Mouse (Mus musculus): Measurements from ENCODE around the gene Zfand2a.

DNA sequence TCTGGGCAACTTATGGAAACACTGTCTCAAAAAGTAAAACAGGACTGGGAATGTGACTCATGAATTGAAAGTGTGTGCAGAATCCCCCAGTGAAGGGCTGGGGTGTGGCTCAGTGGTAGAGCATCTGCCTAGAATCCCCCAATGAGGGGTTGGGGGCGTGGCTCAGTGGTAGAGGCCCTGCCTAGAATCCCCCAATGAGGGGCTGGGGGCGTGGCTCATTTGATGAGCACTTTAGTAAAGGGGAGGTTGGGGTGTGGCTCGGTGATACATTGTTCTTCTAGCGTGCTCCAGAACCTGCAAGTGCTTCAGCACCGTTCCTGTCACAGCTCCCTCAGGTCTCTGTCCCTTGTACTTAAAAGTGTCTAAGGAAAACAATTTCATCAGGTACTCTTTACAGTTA lies 21.9 kb upstream of the Zfand2a start:
- no peak for TF ChIP-seq E2F4 (IDR thresholded peaks at IDR 0.05; ENCODE audit: insufficient read depth)
- TF ChIP-seq POLR2A (IDR thresholded peaks at IDR 0.05; ENCODE audit: insufficient read length, low read depth): no peak
- TF ChIP-seq MAX (IDR thresholded peaks at IDR 0.05; ENCODE audit: low read depth): no peak
- no peak for TF ChIP-seq USF1 (IDR thresholded peaks at IDR 0.05; ENCODE audit: low read depth)
- TF ChIP-seq MYOG (IDR thresholded peaks at IDR 0.05; ENCODE audit: control insufficient read depth in 1 of 3, insufficient read depth in 1 of 3, insufficient read length in 2 of 3, low read depth in 2 of 3): no peak
- no peak for TF ChIP-seq POLR2AphosphoS2 (IDR thresholded peaks at IDR 0.05; ENCODE audit: insufficient read length, low read depth)
- TF ChIP-seq TCF12 (IDR thresholded peaks at IDR 0.05; ENCODE audit: insufficient read depth, poor library complexity, severe bottlenecking): no peak
- TF ChIP-seq MYOD1 (IDR thresholded peaks at IDR 0.05; ENCODE audit: control insufficient read depth in 1 of 3, insufficient read length in 2 of 3, low read depth in 2 of 3): no peak
